Mouse (Mus musculus): ENCODE measurements at regions not wholly inside any gene's neighbourhood (a gene's known extent, or its start where the extent isn't known, plus 50 kb on each side); places are given as distances from the start of the nearest gene placed in this dataset.

DNA sequence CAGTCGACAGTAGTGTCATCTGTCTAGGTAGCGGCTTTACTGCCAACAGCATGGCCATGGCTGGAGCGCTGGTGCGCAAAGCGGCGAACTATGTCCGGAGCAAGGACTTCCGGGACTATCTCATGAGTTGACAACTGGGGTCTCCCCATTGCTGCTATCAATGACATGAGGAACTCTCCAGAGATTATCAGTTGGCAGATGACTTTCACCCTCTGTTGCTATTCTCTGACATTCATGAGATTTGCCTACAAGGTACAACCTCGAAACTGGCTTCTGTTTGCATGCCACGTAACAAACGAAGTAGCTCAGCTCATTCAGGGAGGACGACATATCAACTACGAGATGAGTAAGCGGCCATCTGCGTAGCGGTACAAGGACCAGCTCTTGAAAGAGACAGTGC, 374.6 kb upstream of the Gm6657 start:
- no peaks in the 10 kb centered on the region for H3K27me3 ChIP-seq (ENCODE audit: control insufficient read depth, insufficient read depth, low read length)
- no peak for TF ChIP-seq POLR2A (IDR thresholded peaks at IDR 0.05; ENCODE audit: control insufficient read depth, extremely low read depth, insufficient read depth, low read length, poor library complexity)
- no peak for TF ChIP-seq CTCF (IDR thresholded peaks at IDR 0.05; ENCODE audit: borderline replicate concordance, control insufficient read depth, extremely low read depth, insufficient read depth, low read length, poor library complexity)
- 97% methylated on average over 16 of the region's 16 CpGs for WGBS
- no peaks in the 10 kb centered on the region for H3K36me3 ChIP-seq (ENCODE audit: control insufficient read depth, insufficient read depth, low read length)
- H3K4me3 ChIP-seq (ENCODE audit: control insufficient read depth, insufficient read depth, low read length), result no peak overlapping the region
- no peak overlapping the region for H3K27ac ChIP-seq (ENCODE audit: control insufficient read depth, insufficient read depth, low read length)
- DNase-seq, result no peak
- no peaks in the 10 kb centered on the region for H3K4me1 ChIP-seq (replicated peaks; ENCODE audit: control insufficient read depth, insufficient read depth, low read length)

DNA sequence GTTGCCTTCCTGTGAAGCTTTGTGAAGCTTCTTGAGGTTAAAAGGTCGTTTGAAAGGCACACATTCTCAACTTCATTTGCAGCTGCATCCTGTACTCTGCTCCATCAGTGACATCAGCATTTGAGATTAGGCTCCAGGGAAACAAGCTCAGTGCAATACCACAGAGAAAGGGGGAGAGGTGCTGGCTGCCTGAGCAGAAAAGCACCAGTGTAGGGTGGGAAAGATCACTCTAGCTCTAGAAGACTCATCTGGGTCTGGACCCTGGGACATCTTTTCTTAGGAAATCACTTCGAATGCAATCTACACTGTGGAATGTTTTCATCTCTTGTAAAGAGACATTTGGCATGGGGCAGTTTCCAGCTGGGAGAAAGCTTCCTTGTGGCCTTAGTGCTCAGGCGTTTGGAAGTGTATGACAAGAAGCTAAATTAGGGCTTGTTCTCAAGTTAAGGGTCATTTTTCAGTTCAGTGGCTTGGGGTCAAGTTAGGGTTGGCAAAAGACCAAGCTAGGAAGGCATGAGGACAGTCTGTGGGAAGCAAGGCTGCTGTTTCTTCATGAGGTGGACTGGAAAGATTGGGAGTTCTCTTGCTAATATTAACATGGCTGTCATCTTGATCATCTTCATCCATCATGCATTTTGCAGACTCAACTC, 370.5 kb upstream of the Gm6657 start:
- Histone ChIP-seq H3K27ac (ENCODE audit: control insufficient read depth, insufficient read depth, low read length) (no peak overlapping the region), H3K4me3 (ENCODE audit: control insufficient read depth, insufficient read depth, low read length) (no peak overlapping the region), H3K4me1 (replicated peaks; ENCODE audit: control insufficient read depth, insufficient read depth, low read length) (no peaks in the 10 kb centered on the region), H3K27me3 (ENCODE audit: control insufficient read depth, insufficient read depth, low read length) (no peaks in the 10 kb centered on the region), H3K36me3 (ENCODE audit: control insufficient read depth, insufficient read depth, low read length) (no peaks in the 10 kb centered on the region)
- no peak for DNase-seq
- no peak for TF ChIP-seq POLR2A (IDR thresholded peaks at IDR 0.05; ENCODE audit: control insufficient read depth, extremely low read depth, insufficient read depth, low read length, poor library complexity)
- no peak for TF ChIP-seq CTCF (IDR thresholded peaks at IDR 0.05; ENCODE audit: borderline replicate concordance, control insufficient read depth, extremely low read depth, insufficient read depth, low read length, poor library complexity)
- WGBS, result 52% methylated on average over 3 of the region's 3 CpGs

DNA sequence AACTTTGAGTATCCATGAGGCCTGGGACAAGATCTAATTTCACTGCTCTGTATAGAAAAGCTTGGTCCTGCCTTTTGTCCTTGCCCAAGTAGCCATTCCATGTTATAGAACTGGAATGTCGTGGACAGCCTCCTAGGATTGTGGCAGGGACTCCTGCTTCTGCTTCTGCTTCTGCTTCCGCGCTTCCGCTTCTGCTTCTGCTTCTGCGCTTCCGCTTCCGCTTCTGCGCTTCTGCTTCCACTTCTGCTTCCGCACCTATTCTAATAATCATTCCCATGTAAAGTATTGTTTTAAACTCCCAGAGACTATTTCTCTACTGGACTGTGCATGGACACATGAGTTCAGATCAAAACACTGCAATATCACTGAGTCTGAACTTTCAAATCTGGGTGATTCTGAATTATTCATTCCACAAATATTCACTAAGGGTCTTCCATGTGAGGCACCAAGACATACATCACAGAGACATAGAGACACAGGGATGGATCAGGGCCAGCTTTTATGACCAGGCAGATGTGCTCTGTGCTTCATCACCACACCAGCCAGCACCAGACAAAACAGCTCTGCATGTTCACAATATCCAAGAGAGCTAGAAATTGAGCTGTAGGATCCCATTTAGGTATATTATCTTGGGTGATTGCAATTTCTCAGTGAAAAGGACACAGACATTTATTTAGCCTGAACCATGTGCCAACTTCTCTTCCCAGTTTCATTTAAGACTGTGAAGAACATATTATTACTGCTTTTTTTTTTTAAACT, 360.5 kb upstream of the Gm6657 start:
- no peaks in the 10 kb centered on the region for H3K36me3 ChIP-seq (ENCODE audit: control insufficient read depth, insufficient read depth, low read length)
- 96% methylated on average over 9 of the region's 9 CpGs for WGBS
- H3K27ac ChIP-seq (ENCODE audit: control insufficient read depth, insufficient read depth, low read length), result no peak overlapping the region

DNA sequence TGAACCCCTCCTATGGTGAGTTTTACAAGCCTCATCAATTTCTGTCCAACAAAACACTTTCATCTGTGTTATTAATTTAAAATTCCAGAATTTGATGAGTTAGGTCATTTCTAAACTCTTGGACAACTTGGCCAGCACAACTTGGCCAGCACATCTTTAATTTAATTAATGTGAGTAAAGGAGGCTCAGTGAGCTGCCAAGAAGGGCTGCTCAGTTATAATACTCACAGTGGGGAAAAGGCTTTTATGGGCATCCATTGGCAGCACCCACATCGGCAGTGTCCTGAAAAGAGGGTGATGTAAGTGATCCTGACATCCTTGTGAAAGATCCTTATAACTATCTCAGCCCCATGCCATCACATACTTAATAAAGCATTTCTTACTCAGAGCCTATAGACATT, 359.2 kb upstream of the Gm6657 start:
- Histone ChIP-seq H3K27me3 (ENCODE audit: control insufficient read depth, insufficient read depth, low read length) (no peaks in the 10 kb centered on the region), H3K4me1 (replicated peaks; ENCODE audit: control insufficient read depth, insufficient read depth, low read length) (no peaks in the 10 kb centered on the region), H3K27ac (ENCODE audit: control insufficient read depth, insufficient read depth, low read length) (no peak overlapping the region), H3K36me3 (ENCODE audit: control insufficient read depth, insufficient read depth, low read length) (no peaks in the 10 kb centered on the region), H3K4me3 (ENCODE audit: control insufficient read depth, insufficient read depth, low read length) (no peak overlapping the region)
- WGBS, result 94% methylated on average over 1 of the region's 1 CpGs
- no peak for DNase-seq
- TF ChIP-seq CTCF (IDR thresholded peaks at IDR 0.05; ENCODE audit: borderline replicate concordance, control insufficient read depth, extremely low read depth, insufficient read depth, low read length, poor library complexity), result no peak
- no peak for TF ChIP-seq POLR2A (IDR thresholded peaks at IDR 0.05; ENCODE audit: control insufficient read depth, extremely low read depth, insufficient read depth, low read length, poor library complexity)

More for the DNA sequence above, 360.5 kb upstream of the Gm6657 start:
- TF ChIP-seq CTCF (IDR thresholded peaks at IDR 0.05; ENCODE audit: borderline replicate concordance, control insufficient read depth, extremely low read depth, insufficient read depth, low read length, poor library complexity) (no peak), POLR2A (IDR thresholded peaks at IDR 0.05; ENCODE audit: control insufficient read depth, extremely low read depth, insufficient read depth, low read length, poor library complexity) (no peak)
- Histone ChIP-seq H3K27me3 (ENCODE audit: control insufficient read depth, insufficient read depth, low read length) (no peaks in the 10 kb centered on the region), H3K4me3 (ENCODE audit: control insufficient read depth, insufficient read depth, low read length) (no peak overlapping the region), H3K4me1 (replicated peaks; ENCODE audit: control insufficient read depth, insufficient read depth, low read length) (no peaks in the 10 kb centered on the region)
- no peak for DNase-seq

DNA sequence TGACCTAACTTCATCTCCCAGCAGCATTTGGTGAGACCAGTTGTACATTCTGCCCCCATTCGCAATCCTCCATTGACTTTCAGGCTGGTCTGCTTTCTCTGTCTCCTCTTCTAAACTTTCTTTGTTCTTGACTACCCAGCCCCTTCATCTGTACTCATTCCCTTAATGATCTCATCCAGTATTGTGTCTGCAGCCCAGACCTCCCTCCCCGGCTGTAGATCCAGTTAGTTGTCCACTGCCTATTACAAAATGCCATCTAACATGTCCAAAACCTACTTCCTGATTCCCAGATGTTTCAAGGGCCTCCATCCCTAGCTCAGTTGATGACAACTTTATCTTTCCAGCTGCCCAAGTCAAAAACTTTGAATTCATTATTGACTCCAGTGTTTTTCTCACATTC, 357.8 kb upstream of the Gm6657 start:
- H3K36me3 ChIP-seq (ENCODE audit: control insufficient read depth, insufficient read depth, low read length), result no peaks in the 10 kb centered on the region
- no peak for TF ChIP-seq POLR2A (IDR thresholded peaks at IDR 0.05; ENCODE audit: control insufficient read depth, extremely low read depth, insufficient read depth, low read length, poor library complexity)
- no peak for TF ChIP-seq CTCF (IDR thresholded peaks at IDR 0.05; ENCODE audit: borderline replicate concordance, control insufficient read depth, extremely low read depth, insufficient read depth, low read length, poor library complexity)
- WGBS, result 93% methylated on average over 2 of the region's 2 CpGs

DNA sequence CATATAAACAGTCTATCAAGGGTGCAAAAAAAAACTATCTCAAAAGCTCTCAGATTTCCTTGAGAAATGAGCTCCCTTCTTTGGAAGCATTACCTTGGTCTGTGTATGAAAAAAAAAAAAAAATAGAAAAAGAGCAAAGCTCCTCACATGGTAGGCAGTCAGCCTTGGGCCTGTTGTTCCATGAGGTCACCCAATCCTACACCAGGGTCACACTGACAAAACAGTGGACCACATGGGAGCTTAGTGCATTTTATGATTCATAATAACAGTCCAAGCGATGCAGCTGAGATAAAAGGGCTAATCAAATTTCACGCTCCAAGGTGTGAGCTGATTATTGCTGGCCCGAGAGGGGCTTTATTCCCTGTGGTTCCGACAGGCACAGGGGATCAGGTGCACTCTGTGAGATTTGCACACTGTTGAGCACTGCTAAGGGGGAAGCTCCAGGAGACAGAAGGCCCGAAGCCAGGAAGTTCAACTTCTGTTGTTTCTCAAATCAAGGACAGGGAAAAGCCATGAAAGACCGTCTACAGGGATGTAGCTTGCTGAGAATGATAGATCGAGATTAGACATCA, 352.1 kb upstream of the Gm6657 start:
- no peaks in the 10 kb centered on the region for H3K36me3 ChIP-seq (ENCODE audit: control insufficient read depth, insufficient read depth, low read length)
- H3K27me3 ChIP-seq (ENCODE audit: control insufficient read depth, insufficient read depth, low read length), result no peaks in the 10 kb centered on the region
- TF ChIP-seq CTCF (IDR thresholded peaks at IDR 0.05; ENCODE audit: borderline replicate concordance, control insufficient read depth, extremely low read depth, insufficient read depth, low read length, poor library complexity) (no peak), POLR2A (IDR thresholded peaks at IDR 0.05; ENCODE audit: control insufficient read depth, extremely low read depth, insufficient read depth, low read length, poor library complexity) (no peak)
- no peak for DNase-seq
- H3K27ac ChIP-seq (ENCODE audit: control insufficient read depth, insufficient read depth, low read length), result no peak overlapping the region
- no peak overlapping the region for H3K4me3 ChIP-seq (ENCODE audit: control insufficient read depth, insufficient read depth, low read length)
- H3K4me1 ChIP-seq (replicated peaks; ENCODE audit: control insufficient read depth, insufficient read depth, low read length), result no peaks in the 10 kb centered on the region
- 91% methylated on average over 7 of the region's 7 CpGs for WGBS

More for the DNA sequence above, 357.8 kb upstream of the Gm6657 start:
- Histone ChIP-seq H3K27ac (ENCODE audit: control insufficient read depth, insufficient read depth, low read length) (no peak overlapping the region), H3K4me3 (ENCODE audit: control insufficient read depth, insufficient read depth, low read length) (no peak overlapping the region), H3K4me1 (replicated peaks; ENCODE audit: control insufficient read depth, insufficient read depth, low read length) (no peaks in the 10 kb centered on the region), H3K27me3 (ENCODE audit: control insufficient read depth, insufficient read depth, low read length) (no peaks in the 10 kb centered on the region)
- no peak for DNase-seq
